Mouse (Mus musculus): ENCODE measurements around the gene Eif1.

DNA sequence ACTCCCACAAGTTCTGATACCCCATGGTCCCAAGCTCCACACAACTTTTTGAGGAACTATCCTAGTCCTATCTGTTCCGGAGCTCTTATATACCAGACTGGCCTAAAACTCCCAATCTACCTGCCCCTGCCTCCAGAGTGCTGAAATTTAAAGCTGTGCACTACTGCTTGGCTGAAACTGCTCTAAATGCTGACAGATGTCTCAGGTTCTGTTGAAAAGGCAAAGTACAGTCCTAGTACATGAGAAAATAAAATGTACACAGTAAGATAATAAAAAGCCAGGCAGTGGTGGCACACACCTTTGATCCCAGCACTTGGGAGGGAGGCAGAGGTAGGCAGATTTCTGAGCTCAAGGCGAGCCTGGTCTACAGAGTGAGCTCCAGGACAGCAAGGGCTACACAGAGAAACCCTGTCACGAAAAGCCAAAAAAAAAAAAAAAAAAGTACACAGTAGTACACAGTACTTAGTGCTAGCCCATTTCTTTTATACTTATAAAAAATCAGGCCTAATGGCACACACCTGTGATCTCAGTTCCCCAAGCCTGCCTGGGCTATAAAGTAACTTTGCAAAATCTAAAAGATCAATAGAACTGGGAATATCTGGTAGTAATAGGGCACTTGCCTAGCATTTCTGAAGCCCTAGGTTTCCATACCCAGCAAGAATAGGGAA is 3.0 kb downstream of the Eif1 start:
- no peak for TF ChIP-seq CTCF (IDR thresholded peaks at IDR 0.05; ENCODE audit: control insufficient read depth, insufficient read depth, insufficient replicate concordance, low read depth, low read length)
- no peak for TF ChIP-seq POLR2A (IDR thresholded peaks at IDR 0.05; ENCODE audit: control insufficient read depth, low read depth, low read length)

Measured in testis, adult 2 months (tissue).